Mouse (Mus musculus) left cerebral cortex, adult 2 months (tissue): ENCODE measurements at regions not wholly inside any gene's neighbourhood (a gene's known extent, or its start where the extent isn't known, plus 50 kb on each side); places are given as distances from the start of the nearest gene placed in this dataset.
"Not testable (repeated sequence)": the region's sequence is repeated elsewhere in the genome, so short reads cannot be mapped to it uniquely, and the experiment has no call there.

ENCODE experiments used
- DNase-seq, 2 experiments: peaks; one replicate each; pipeline ENCODE4 v3.0.0; 2021 to 2022; ENCODE audit warnings: low spot score in 2 of 2, mixed read lengths in 1 of 2; ENCODE audit errors: extremely low spot score in 1 of 2
- H3K27ac ChIP-seq: fragments of 200-600 bp; 2 replicates; pipeline ENCODE4 v1.8.1; 2022
- H3K4me3 ChIP-seq: fragments of 200-600 bp; 2 replicates; pipeline ENCODE4 v1.8.1; 2022
- CTCF ChIP-seq: fragments of 200-600 bp; IDR thresholded peaks from 2 replicates; pipeline ENCODE4 v1.8.1; 2022; ENCODE audit warnings: antibody characterized with exemption, mild to moderate bottlenecking, moderate library complexity
- intact Hi-C: fragments of 180-260 bp; cut with DNase I; formaldehyde crosslinking; loops from one replicate; pipeline ENCODE4 v1.15.1; 2025

DNA sequence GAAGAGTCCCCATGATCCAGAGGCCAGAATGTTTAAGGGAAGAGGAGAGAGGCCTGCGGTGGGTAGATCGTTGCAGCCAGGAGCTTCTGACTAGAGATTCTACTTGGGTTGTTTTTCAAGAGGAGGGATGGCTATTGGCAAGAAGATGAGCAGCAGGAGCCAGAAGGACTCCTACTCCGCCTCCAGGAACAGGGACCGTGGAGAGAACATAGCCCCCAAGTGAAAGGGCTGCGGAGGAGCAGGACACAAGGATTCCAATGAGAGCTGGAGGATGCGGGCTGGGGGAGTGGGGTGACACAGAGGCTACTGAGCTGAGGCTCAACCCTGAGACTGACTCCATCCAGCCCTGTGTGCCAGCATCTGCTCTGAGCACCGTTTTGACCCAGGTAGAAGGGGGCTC, 207.8 kb upstream of the Nectin1 start:
- intact Hi-C loops, result loop anchor here (1.0 to 5.0 kb wide), 4 partner anchors 49 to 156 kb away; no protein-coding TSS in a partner anchor
- Histone ChIP-seq H3K4me3 (no peak overlapping the region), H3K27ac (peak overlapping the region; percentile 76)
- no peak for TF ChIP-seq CTCF
- peak in 1 of 2 experiments; percentile 60 for DNase-seq

DNA sequence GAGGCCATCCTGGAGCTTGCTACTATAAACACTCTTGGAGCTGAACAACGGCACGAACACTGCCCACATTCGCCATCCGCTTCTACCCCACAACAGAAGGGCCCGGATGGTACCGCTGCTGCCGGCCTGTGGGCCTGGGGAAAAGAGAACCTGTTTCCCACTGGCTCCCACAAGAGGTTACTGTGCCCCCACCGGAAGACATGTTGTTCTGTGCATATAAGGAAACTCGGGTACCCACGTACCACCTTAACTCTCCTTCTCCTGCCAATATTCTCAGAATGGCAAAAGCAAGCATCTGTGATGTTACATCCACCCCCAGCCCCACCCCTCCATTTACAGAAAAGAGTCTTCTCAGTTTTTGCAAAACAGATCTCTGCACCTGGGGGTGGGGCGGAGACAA, 206.7 kb upstream of the Nectin1 start:
- no peak for TF ChIP-seq CTCF
- H3K27ac ChIP-seq, result peak overlapping the region; percentile 76
- DNase-seq, result peak; percentile 46 to 80
- no peak overlapping the region for H3K4me3 ChIP-seq
- intact Hi-C loops, result loop anchor here (1.0 to 5.0 kb wide), 5 partner anchors 12 to 343 kb away; no protein-coding TSS in a partner anchor

DNA sequence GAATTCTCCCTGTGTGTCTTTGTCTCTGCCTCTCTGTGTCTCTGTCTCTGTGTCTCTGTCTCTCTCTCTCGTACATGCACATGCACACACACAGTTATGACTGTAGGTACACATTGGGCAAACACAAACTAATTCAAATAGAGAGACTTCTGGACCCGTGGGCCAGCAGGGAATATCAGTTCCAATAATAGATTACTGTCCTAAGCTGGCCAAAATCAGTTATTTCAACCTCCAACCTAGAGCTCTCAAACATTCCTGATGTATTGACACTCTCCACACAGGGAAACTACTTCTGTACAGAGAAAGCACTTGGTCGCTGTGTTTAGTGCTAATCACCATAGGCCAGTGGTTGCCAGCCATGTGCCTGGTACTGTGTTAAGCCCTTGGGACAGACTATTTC, 203.7 kb upstream of the Nectin1 start:
- Histone ChIP-seq H3K4me3 (no peak overlapping the region), H3K27ac (no peak overlapping the region)
- intact Hi-C loops, result no loop called here
- no peak for TF ChIP-seq CTCF
- no peak for DNase-seq

DNA sequence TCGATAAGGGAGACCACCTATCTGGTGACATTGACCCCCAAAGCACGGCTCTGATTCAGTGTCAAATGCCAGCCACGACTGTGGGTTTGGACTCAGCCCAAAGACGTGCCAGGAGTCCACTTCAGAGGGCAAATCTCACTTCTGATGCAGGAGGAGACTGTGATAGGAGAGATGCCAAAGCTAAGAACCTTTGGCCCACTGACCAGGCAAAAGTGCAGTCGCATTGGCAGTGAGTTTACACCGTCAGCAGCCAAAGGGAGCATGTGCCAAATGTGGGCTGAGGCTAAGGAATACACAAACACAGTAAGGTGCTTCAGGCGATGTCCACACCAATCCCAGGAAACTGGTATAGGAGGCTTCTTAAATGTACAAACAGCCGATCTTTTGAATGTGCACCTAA, 202.6 kb upstream of the Nectin1 start:
- no peak for TF ChIP-seq CTCF
- Histone ChIP-seq H3K27ac (no peak overlapping the region), H3K4me3 (no peak overlapping the region)
- intact Hi-C loops, result no loop called here
- no peak for DNase-seq

DNA sequence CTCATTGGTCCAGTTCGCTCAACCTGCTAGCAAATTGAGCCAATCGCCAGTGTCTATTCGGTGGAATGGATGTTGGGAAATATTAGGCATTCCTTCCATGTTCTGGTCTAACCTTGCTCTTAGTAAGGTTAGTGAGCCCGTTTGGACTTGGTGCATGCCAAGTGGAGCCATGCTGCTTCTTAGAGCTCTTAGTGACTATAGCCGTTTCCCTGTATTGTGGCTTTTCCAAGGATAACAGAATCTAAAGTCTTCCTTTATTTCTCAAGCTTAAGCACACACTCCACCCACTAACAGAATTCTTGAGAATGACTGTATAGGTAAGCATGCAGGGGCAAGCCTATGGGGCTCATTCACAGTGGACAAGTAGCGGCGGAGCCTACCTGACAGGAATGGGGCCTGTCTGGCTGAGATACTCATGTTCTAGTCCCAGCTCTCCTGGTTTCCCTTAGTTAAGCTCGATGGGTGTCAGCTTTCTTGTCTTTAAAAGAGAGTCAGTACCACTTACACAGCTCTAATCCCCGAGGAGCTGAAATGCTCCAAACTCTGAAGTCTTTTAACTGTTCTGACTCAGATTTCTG, 201.6 kb upstream of the Nectin1 start:
- no peak for TF ChIP-seq CTCF
- Histone ChIP-seq H3K4me3 (no peak overlapping the region), H3K27ac (no peak overlapping the region)
- no peak for DNase-seq
- intact Hi-C loops, result no loop called here

DNA sequence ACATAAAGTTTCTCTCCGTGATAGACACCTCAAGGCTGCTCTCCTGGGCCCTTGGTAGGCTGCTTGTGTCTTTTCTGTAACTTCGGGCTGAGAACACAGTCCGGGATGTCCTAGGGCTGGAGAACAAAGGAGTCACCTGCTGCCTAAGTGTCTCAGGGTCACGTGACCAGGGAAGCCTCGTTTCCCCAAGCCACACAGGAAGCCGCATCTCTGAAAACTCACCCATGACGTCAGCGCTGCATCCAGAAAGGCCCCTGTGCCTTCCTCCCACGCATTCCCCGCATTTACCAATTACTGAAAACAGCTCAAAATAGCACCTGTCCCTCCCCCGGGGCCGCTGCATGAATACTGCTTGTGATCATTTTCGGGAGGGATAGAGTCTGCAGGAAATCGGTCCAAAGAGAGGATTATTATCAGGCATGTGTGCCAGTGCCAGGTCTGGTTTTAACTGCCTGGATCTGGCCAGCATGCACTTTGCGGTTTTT, 198.7 kb upstream of the Nectin1 start:
- no peak for TF ChIP-seq CTCF
- no peak overlapping the region for H3K27ac ChIP-seq
- 0 out of 2 replicates have a peak overlapping the region, but pooled peaks have one; percentile 13 for H3K4me3 ChIP-seq
- intact Hi-C loops, result loop anchor here (5.0 kb wide), 1 partner anchor 197 kb away; the partner anchor contains the start of gene Nectin1
- DNase-seq, result peak; percentile 71 to 75

DNA sequence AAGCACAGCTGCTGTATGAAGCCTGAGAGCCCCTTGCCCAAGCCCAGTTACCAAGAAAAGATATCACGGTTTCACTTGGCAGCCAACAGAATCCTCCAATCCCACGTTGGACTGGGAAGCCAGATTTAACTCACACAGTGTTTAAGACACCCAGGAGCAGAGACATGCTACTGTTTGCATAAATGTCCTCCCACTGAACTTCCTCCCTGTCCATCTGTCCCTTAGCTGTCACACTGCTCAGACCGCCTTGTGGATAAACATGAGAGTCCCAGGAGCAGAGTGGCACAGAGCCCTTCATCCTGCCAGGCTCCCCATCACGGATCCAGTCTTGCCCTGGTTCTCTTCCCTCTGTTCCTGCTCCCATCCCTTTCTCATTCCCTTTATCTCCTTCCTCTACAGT, 194.9 kb upstream of the Nectin1 start:
- TF ChIP-seq CTCF, result no peak
- Histone ChIP-seq H3K4me3 (no peak overlapping the region), H3K27ac (peak overlapping the region; percentile 45)
- no peak for DNase-seq
- intact Hi-C loops, result loop anchor here (1.0 to 5.0 kb wide), 4 partner anchors 12 to 193 kb away; partner anchors contain the start of gene Nectin1

DNA sequence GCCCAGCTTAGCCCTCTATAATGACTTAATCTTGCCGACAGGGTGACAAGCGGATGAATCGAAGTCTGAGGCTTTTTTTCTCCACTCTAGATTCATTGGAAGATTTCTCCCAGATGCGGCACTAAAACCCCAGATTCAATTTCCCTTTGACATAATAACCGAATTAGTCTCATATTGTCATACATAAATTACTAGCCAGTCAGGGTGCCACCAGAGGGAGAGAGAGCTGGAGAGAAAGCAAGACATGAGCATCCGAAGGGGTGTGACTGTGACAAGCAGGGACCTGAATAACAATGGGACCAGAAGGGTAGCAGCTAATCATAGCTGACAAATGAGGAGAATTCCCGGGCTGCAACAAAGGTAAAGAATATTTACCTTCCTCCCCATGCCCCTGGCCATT, 194.5 kb upstream of the Nectin1 start:
- intact Hi-C loops, result loop anchor here (1.0 to 5.0 kb wide), 3 partner anchors 12 to 193 kb away; partner anchors contain the start of gene Nectin1
- H3K27ac ChIP-seq, result peak overlapping the region; percentile 45; the same call in 1 of the 2 replicates
- DNase-seq, result no peak
- TF ChIP-seq CTCF, result no peak; the same call in 1 of the 2 replicates
- no peak overlapping the region for H3K4me3 ChIP-seq

DNA sequence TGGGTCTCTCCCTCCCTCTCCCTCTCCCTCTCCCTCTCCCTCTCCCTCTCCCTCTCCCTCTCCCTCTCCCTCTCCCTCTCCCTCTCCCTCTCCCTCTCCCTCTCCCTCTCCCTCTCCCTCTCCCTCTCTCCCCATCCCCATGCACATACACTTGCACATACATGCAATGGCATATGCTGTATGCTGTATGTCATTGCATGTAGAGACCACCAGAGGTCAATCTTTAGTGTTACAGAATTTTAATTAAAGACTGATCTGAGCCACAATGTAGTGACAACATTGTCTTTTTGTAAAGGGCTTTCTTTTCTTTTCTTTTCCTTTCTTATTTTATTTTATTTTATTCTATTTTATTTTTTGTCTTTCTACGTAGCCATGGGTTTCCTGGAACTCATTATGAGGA, 191.0 kb upstream of the Nectin1 start:
- peak; percentile 10; the same call in 1 of the 2 replicates for TF ChIP-seq CTCF
- DNase-seq, H3K4me3 ChIP-seq, intact Hi-C loops, H3K27ac ChIP-seq: not testable (repeated sequence)

DNA sequence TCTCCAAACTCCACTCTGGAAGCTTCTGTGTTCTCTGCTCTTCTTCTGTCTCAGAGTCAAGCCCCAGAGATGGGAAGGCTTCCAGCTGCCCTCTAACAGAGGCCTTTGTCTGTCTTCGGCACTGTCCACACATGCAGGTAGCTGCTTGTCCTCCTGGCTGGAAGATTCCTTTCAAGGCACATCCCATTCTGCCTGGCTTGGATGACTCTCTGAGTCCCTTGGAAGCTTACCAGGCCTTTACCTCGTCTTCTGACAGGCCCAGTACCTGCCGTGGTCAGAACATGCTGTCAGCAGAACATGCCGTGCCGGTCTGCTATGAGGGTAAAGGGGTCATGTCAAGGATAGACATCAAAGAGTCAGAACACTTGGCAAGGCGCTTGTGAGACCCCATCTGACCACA, 181.8 kb upstream of the Nectin1 start:
- DNase-seq, result no peak
- no peak overlapping the region for H3K4me3 ChIP-seq
- no peak for TF ChIP-seq CTCF
- intact Hi-C loops, result no loop called here
- no peak overlapping the region for H3K27ac ChIP-seq

DNA sequence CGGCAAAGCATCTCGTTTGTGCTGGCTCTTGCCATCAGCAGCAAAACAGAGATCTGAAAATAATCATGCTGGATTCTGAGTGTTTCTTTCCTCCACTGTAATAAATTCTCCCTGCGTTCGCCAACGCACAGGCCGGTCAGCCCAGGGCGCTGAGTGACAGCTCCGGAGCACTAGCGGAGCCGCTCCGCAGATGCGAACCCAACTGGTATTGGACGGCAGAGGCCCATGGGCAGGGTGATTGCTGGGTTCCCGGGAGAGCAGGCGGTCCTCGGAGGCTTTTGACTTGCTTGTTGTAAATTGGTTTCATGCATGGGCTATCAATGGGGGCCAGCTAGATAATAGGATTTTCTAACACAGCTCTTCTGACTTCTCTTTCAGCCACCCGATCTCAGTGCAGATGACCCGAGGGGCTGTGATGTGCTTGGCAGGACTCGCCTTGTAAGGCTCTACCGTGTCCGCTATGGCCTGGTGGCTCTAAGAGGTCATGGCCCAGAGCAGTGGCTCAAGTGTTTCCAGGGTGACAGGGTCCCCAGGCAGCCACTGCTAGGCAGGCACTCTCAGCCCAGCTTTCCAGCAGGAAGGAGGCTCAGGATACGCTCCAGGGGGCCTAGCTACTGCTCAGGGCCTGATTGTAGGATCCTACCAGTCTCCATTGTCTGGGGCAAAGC, 179.4 kb upstream of the Nectin1 start:
- Histone ChIP-seq H3K27ac (no peak overlapping the region), H3K4me3 (no peak overlapping the region)
- no peak for TF ChIP-seq CTCF
- intact Hi-C loops, result no loop called here
- DNase-seq, result no peak

DNA sequence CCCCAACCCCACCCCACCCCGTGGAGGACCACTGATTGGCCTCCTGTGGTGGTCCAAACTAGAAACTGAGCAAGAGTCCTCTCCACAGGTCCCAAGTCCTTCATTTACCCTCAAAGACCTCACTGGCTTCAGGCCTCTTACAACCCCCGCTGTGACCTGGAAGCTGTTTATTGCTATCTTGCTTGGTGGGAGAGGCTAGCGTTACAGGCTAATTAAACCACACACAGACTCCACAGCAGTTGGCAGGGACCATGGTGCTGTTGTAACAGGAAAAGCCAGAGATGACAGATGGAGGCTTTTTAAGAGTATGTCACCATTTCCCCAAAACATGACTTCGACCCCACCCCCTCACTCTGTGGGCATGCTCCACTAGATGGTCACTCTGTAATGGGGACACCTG, 174.9 kb upstream of the Nectin1 start:
- DNase-seq, result no peak
- intact Hi-C loops, result no loop called here
- TF ChIP-seq CTCF, result no peak
- Histone ChIP-seq H3K27ac (no peak overlapping the region), H3K4me3 (no peak overlapping the region)

DNA sequence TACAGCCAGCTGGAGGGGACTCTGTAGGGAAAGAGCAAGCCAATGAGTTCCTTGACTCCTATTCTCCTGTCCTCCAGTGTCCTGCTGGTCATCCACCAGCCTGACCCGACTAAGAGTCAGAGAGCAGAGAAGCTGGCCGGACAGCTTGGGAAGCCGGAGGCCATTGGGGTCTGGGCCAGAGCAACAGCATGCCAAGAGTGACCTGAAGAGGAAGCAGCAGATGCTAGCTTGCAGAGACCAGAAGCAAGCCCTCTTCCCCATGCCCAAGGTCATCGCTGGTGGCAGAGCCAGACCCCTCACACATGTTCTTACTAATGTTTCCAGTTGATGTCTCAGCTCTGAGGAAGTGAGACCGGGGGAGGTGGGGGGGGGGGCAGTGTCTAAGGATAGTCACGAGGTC, 172.7 kb upstream of the Nectin1 start:
- DNase-seq, result no peak
- intact Hi-C loops, result no loop called here
- H3K27ac ChIP-seq, result no peak overlapping the region

More for the DNA sequence above, 172.7 kb upstream of the Nectin1 start:
- no peak for TF ChIP-seq CTCF
- no peak overlapping the region for H3K4me3 ChIP-seq
